Mouse (Mus musculus) MEL (cell line): ENCODE results near the gene Fap. TPM values are rescaled to one million over a fixed set of nuclear protein-coding genes. Genes with fewer than 3 reads are reported as not detected.

Experiments
- DNase-seq: peaks from one replicate; pipeline ENCODE4 v3.0.0; 2011; ENCODE audit warnings: low read depth, low spot score
- H3K27ac ChIP-seq: 2 replicates; pipeline ENCODE4 v1.5.1; 2012; ENCODE audit warnings: low read depth, mild to moderate bottlenecking, control low read depth, low read length, moderate library complexity; ENCODE audit not compliant: control insufficient read depth
- H3K27me3 ChIP-seq, 2 experiments: fragments of 150-350 bp in 1 of 2; sonication (generic) in 1 of 2; 2 replicates each; pipeline ENCODE4 v1.6.1; 2012; ENCODE audit warnings: low read length in 2 of 2, mild to moderate bottlenecking in 2 of 2, improper control_type of control experiment in 1 of 2, moderate library complexity in 1 of 2; ENCODE audit not compliant: insufficient read depth in 2 of 2, control insufficient read depth in 1 of 2
- H3K36me3 ChIP-seq, 2 experiments: 2 replicates each; pipeline ENCODE4 v1.6.1; 2012 to 2014; ENCODE audit warnings: low read length in 2 of 2, improper control_type of control experiment in 1 of 2, inconsistent platforms in 1 of 2, mild to moderate bottlenecking in 1 of 2; ENCODE audit not compliant: insufficient read depth in 2 of 2, control insufficient read depth in 1 of 2
- H3K4me1 ChIP-seq, 2 experiments: fragments of 150-350 bp in 1 of 2; sonication (generic) in 1 of 2; 2 replicates each; pipeline ENCODE4 v1.6.1; 2012; ENCODE audit warnings: low read length in 2 of 2, improper control_type of control experiment in 1 of 2, mild to moderate bottlenecking in 1 of 2; ENCODE audit not compliant: insufficient read depth in 2 of 2, control insufficient read depth in 1 of 2
- H3K4me3 ChIP-seq, 2 experiments: fragments of 150-350 bp in 1 of 2; sonication (generic) in 1 of 2; 2 replicates each; pipeline ENCODE4 v1.5.1; 2012; ENCODE audit warnings: low read depth in 2 of 2, low read length in 2 of 2, mild to moderate bottlenecking in 2 of 2, moderate library complexity in 2 of 2, control low read depth in 1 of 2, improper control_type of control experiment in 1 of 2; ENCODE audit not compliant: control insufficient read depth in 1 of 2, insufficient read depth in 1 of 2
- H3K79me2 ChIP-seq: 2 replicates; pipeline ENCODE4 v1.6.1; 2012; ENCODE audit warnings: mild to moderate bottlenecking, low read length, moderate library complexity; ENCODE audit not compliant: control insufficient read depth, poor library complexity, insufficient read depth
- H3K9ac ChIP-seq: 2 replicates; pipeline ENCODE4 v1.6.1; 2012; ENCODE audit warnings: low read depth, mild to moderate bottlenecking, control low read depth, low read length, moderate library complexity; ENCODE audit not compliant: control insufficient read depth, poor library complexity, severe bottlenecking
- H3K9me3 ChIP-seq: fragments of 150-350 bp; sonication (generic); replicated peaks from 2 replicates; pipeline ENCODE4 v1.6.1; 2012; ENCODE audit warnings: mild to moderate bottlenecking, low read length, improper control_type of control experiment, moderate library complexity; ENCODE audit not compliant: insufficient read depth
- BHLHE40 ChIP-seq: IDR thresholded peaks from 2 replicates; pipeline ENCODE4 v1.6.1; 2012; ENCODE audit warnings: low read depth, mild to moderate bottlenecking, inconsistent platforms, low read length, improper control_type of control experiment, borderline replicate concordance
- CHD1 ChIP-seq: IDR thresholded peaks from 2 replicates; pipeline ENCODE4 v1.6.1; 2012; ENCODE audit warnings: low read depth, mild to moderate bottlenecking, inconsistent platforms, low read length, improper control_type of control experiment
- E2F4 ChIP-seq: IDR thresholded peaks from 2 replicates; pipeline ENCODE4 v1.6.1; 2011; ENCODE audit warnings: low read depth, low read length, improper control_type of control experiment, borderline replicate concordance
- ELF1 ChIP-seq: IDR thresholded peaks from 2 replicates; pipeline ENCODE4 v1.6.1; 2014; ENCODE audit warnings: low read depth, mild to moderate bottlenecking, inconsistent platforms, low read length, improper control_type of control experiment, moderate library complexity
- ETS1 ChIP-seq: IDR thresholded peaks from 2 replicates; pipeline ENCODE4 v1.6.1; 2012; ENCODE audit warnings: low read depth, mild to moderate bottlenecking, inconsistent platforms, low read length, improper control_type of control experiment, moderate library complexity
- GATA1 ChIP-seq: IDR thresholded peaks from 2 replicates; pipeline ENCODE4 v1.6.1; 2011; ENCODE audit warnings: low read depth, low read length, improper control_type of control experiment
- HCFC1 ChIP-seq: IDR thresholded peaks from 2 replicates; pipeline ENCODE4 v1.6.1; 2012; ENCODE audit warnings: low read depth, mild to moderate bottlenecking, inconsistent platforms, low read length, improper control_type of control experiment, moderate library complexity
- MAX ChIP-seq: IDR thresholded peaks from 2 replicates; pipeline ENCODE4 v1.6.1; 2011; ENCODE audit warnings: low read length, improper control_type of control experiment
- MAZ ChIP-seq: IDR thresholded peaks from 2 replicates; pipeline ENCODE4 v1.6.1; 2012; ENCODE audit warnings: low read depth, mild to moderate bottlenecking, inconsistent platforms, low read length, improper control_type of control experiment
- MXI1 ChIP-seq: IDR thresholded peaks from 2 replicates; pipeline ENCODE4 v1.6.1; 2011; ENCODE audit warnings: mild to moderate bottlenecking, low read depth, low read length, improper control_type of control experiment
- MYC ChIP-seq: IDR thresholded peaks from 2 replicates; pipeline ENCODE4 v1.6.1; 2011; ENCODE audit warnings: low read depth, mild to moderate bottlenecking, low read length, improper control_type of control experiment, moderate library complexity
- NRF1 ChIP-seq: IDR thresholded peaks from 2 replicates; pipeline ENCODE4 v1.6.1; 2014; ENCODE audit warnings: low read depth, mild to moderate bottlenecking, inconsistent platforms, low read length, improper control_type of control experiment, moderate library complexity; ENCODE audit not compliant: poor library complexity, insufficient read depth, severe bottlenecking
- POLR2AphosphoS2 ChIP-seq: IDR thresholded peaks from 2 replicates; pipeline ENCODE4 v1.6.1; 2011; ENCODE audit warnings: low read length, improper control_type of control experiment
- RAD21 ChIP-seq: IDR thresholded peaks from 2 replicates; pipeline ENCODE4 v1.6.1; 2011; ENCODE audit warnings: mild to moderate bottlenecking, low read depth, low read length, improper control_type of control experiment
- TAL1 ChIP-seq: IDR thresholded peaks from 2 replicates; pipeline ENCODE4 v1.6.1; 2012; ENCODE audit warnings: mild to moderate bottlenecking, inconsistent platforms, low read length, moderate library complexity, mixed read lengths
- TBP ChIP-seq: IDR thresholded peaks from 2 replicates; pipeline ENCODE4 v1.8.0; 2011; ENCODE audit warnings: low read depth, low read length, improper control_type of control experiment
- USF2 ChIP-seq, 2 experiments: IDR thresholded peaks; 2 replicates each; pipeline ENCODE4 v1.6.1; 2011 to 2012; ENCODE audit warnings: improper control_type of control experiment in 2 of 2, low read length in 2 of 2, borderline replicate concordance in 1 of 2, inconsistent platforms in 1 of 2, low read depth in 1 of 2, mild to moderate bottlenecking in 1 of 2; ENCODE audit not compliant: insufficient read depth in 1 of 2
- ZC3H11A ChIP-seq: IDR thresholded peaks from 2 replicates; pipeline ENCODE4 v1.6.1; 2012; ENCODE audit warnings: low read depth, mild to moderate bottlenecking, inconsistent platforms, low read length, improper control_type of control experiment
- ZNF384 ChIP-seq: IDR thresholded peaks from 2 replicates; pipeline ENCODE4 v1.6.1; 2012; ENCODE audit warnings: low read depth, mild to moderate bottlenecking, inconsistent platforms, low read length, improper control_type of control experiment
- polyA plus RNA-seq, 2 experiments: library from polyadenylated mRNA; stranded (reverse) in 1 of 2; unstranded in 1 of 2; fragments of >175 nt in 1 of 2; fragments of >200 nt in 1 of 2; gene quantifications; 2 replicates each; pipeline versions ENCODE4 v1.2.1 to v1.2.4; 2012; ENCODE audit warnings: low replicate concordance in 2 of 2, low read depth in 1 of 2; ENCODE audit not compliant: insufficient read length in 2 of 2, insufficient read depth in 1 of 2, missing spikeins in 1 of 2
- total RNA-seq: library from RNA; depleted of rRNA; stranded (reverse); fragments of 300-350 nt; gene quantifications from 2 replicates; pipeline ENCODE4 v1.2.3, GENCODE M21; 2012

The Fap gene
- total and polyA plus RNA-seq, 3 experiments: 0.17 to 0.23 TPM; not detected in 1

GRCm38 (mm10) chr2:62497333-62498002 lies 76.4 kb downstream of the Fap start:
- Histone ChIP-seq H3K27ac (no peak overlapping the region), H3K4me1 (no peaks in the 10 kb centered on the region)
- no peak for DNase-seq

GRCm38 (mm10) chr2:62495407-62495806 lies 78.5 kb downstream of the Fap start:
- H3K27ac ChIP-seq: no peak overlapping the region
- TF ChIP-seq BHLHE40 (no peak), GATA1 (no peak), MAX (no peak), ELF1 (no peak), ZC3H11A (no peak), POLR2AphosphoS2 (no peak), TAL1 (no peak), CHD1 (no peak), USF2 (IDR thresholded peaks at IDR 0.05; ENCODE audit: borderline replicate concordance in 1 of 2, insufficient read depth in 1 of 2, low read depth in 1 of 2, low read length in 2 of 2) (no peak), TBP (no peak), MAZ (no peak)
- H3K9me3 ChIP-seq: no peaks in the 10 kb centered on the region
- no peak for DNase-seq
- no peaks in the 10 kb centered on the region for H3K36me3 ChIP-seq
- no peaks in the 10 kb centered on the region; a peak in 1 of 4 replicates for H3K27me3 ChIP-seq
- H3K4me1 ChIP-seq: no peaks in the 10 kb centered on the region
- H3K9ac ChIP-seq: no peak overlapping the region
- no peak overlapping the region for H3K4me3 ChIP-seq
- H3K79me2 ChIP-seq: no peaks in the 10 kb centered on the region

More at GRCm38 (mm10) chr2:62497333-62498002, 76.4 kb downstream of the Fap start:
- Histone ChIP-seq H3K79me2 (no peaks in the 10 kb centered on the region), H3K36me3 (no peaks in the 10 kb centered on the region), H3K27me3 (no peaks in the 10 kb centered on the region; a peak in 1 of 4 replicates), H3K9me3 (no peaks in the 10 kb centered on the region), H3K4me3 (no peak overlapping the region), H3K9ac (no peak overlapping the region)
- TF ChIP-seq MAZ: no peak
- TF ChIP-seq ETS1: no peak
- no peak for TF ChIP-seq ZC3H11A
- TF ChIP-seq ELF1: no peak
- TF ChIP-seq MYC: no peak
- TF ChIP-seq ZNF384: no peak
- no peak for TF ChIP-seq NRF1
- TF ChIP-seq RAD21: no peak
- no peak for TF ChIP-seq E2F4
- TF ChIP-seq TBP: no peak
- TF ChIP-seq MXI1: no peak
- TF ChIP-seq HCFC1: no peak
- no peak for TF ChIP-seq USF2 (IDR thresholded peaks at IDR 0.05; ENCODE audit: borderline replicate concordance in 1 of 2, insufficient read depth in 1 of 2, low read depth in 1 of 2, low read length in 2 of 2)
